Mouse (Mus musculus) megakaryocyte-erythroid progenitor cell, adult 5-6 weeks (primary cell): ENCODE data around the gene Tbc1d16. TPM values are rescaled to one million over a fixed set of nuclear protein-coding genes. Genes with fewer than 3 reads are reported as not detected.

Experiments
- ATAC-seq: replicated peaks from 2 replicates; pipeline ENCODE4 v1.8.0; 2016; ENCODE audit warnings: mild to moderate bottlenecking, inconsistent platforms; ENCODE audit not compliant: severe bottlenecking, poor library complexity, low FRiP score, low TSS enrichment
- total RNA-seq, 2 experiments: library from RNA; stranded (forward) in 1 of 2; stranded (reverse) in 1 of 2; fragments of 200-1000, 215-1000 nt in 1 of 2; fragments of >200 nt in 1 of 2; fragmentation: Nextera tagmentation in 1 of 2; gene quantifications; 2 replicates each; pipeline ENCODE4 v1.2.3; 2014 to 2017

Tbc1d16 gene
- total RNA-seq, 2 experiments from 2014 or later, result 0.61 to 1.2 TPM

GRCm38 (mm10) chr11:119155638-119156480, 72.4 kb downstream of the Tbc1d16 start:
- ATAC-seq, result no peak

GRCm38 (mm10) chr11:119152321-119152831, 75.9 kb downstream of the Tbc1d16 start:
- ATAC-seq, result no peak

DNA sequence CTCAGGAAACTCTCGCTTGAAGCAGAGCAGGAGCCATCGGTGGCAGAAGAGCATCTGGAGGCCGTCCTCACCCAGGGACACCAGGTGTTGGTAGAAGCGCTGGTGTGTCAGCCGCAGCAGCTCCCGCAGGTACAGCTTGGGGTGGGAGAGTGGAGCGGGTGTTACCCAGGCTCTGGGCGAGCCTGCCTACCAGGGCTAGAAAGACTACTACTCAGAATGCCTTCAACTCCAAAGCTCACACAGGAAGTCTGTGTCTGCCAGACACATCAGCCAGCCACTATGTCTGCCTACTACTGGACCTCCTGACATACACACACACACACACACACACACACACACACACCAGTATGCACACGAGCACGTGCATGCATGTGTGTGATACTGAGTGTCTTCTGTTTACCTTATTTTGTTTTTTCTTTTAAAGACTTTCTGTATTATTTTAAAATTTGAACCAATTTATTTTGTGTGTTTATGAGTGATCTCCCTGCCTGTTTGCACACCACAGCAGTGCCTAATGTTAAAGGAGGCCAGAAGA, 77.2 kb downstream of the Tbc1d16 start:
- no peak for ATAC-seq

DNA sequence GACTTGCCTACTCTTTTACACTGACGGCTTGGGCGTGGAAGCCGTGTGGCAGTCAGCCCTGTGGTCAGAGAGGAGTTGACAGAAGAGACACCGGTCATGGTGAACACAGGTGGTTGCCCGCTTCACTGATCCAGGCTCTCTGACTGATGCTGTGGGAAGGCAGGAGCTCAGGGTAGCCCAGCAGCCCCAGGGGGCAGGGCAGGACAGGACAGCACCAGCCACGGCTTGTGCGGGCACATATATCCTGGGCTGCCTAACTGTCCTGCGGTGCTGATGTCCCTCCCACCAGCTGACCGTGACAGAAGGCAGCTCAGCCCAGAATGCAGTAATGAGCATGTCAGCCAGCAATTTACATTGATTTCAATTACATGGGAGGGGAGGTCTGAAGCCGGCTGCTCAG, 77.9 kb downstream of the Tbc1d16 start:
- 0 out of 2 replicates have a peak, but pooled peaks have one; percentile 10 for ATAC-seq

- ATAC-seq, result no peak
Observed at GRCm38 (mm10) chr11:119148829-119149228, 79.5 kb downstream of the Tbc1d16 start.

GRCm38 (mm10) chr11:119147153-119147552, 81.1 kb downstream of the Tbc1d16 start:
- ATAC-seq, result no peak

GRCm38 (mm10) chr11:119146140-119146539, 82.2 kb downstream of the Tbc1d16 start:
- no peak for ATAC-seq

- ATAC-seq, result no peak
Observed at GRCm38 (mm10) chr11:119144801-119145475, 83.4 kb downstream of the Tbc1d16 start.

- no peak for ATAC-seq
Observed at GRCm38 (mm10) chr11:119143376-119144002, 84.8 kb downstream of the Tbc1d16 start.

GRCm38 (mm10) chr11:119142615-119143014, 85.7 kb downstream of the Tbc1d16 start:
- ATAC-seq, result no peak

- ATAC-seq, result no peak
Observed at GRCm38 (mm10) chr11:119139026-119139425, 89.3 kb downstream of the Tbc1d16 start.

- no peak for ATAC-seq
Observed at GRCm38 (mm10) chr11:119138205-119138604, 90.1 kb downstream of the Tbc1d16 start.

GRCm38 (mm10) chr11:119134586-119134985, 93.7 kb downstream of the Tbc1d16 start:
- ATAC-seq, result peak; percentile 66

- ATAC-seq, result no peak
Observed at GRCm38 (mm10) chr11:119133437-119134221, 94.7 kb downstream of the Tbc1d16 start.

- ATAC-seq, result no peak
Observed at GRCm38 (mm10) chr11:119132198-119133035, 95.9 kb downstream of the Tbc1d16 start.

DNA sequence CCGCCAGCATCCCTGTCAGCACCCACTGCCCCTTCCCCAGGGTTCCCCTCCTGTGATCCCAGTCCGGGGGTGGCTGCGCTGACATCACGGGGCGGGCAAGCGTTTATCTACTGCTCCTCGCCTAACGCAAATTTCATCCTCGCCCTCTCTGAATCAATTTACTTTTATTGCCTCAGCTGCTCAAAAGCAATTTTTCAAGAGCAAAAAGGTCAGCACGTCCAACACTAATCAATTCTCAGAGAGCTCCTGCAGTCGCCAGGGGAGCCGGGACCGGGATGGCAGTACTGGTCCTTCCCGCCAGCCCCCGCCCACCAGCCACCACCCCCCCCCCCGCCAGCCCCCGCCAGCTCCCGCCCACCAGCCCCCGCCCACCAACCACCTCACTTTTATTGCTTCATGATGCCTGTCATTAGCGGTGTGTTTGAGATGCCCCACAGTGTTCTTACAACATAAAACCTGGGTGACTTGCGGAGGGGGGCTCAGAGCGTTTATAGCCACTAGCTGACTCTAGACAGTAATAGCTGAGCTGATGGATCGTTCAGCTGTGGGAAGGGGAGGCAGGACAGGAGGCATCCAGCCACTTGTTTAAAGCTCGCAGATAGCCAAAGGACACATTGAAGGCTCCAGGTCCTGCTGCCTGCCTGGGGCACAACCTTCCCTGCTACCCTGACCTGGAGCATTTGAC, 98.1 kb downstream of the Tbc1d16 start:
- ATAC-seq, result no peak

- ATAC-seq, result no peak
Observed at GRCm38 (mm10) chr11:119129281-119130058, 98.8 kb downstream of the Tbc1d16 start.
